Mouse (Mus musculus): ENCODE measurements around the gene Vapb.

DNA sequence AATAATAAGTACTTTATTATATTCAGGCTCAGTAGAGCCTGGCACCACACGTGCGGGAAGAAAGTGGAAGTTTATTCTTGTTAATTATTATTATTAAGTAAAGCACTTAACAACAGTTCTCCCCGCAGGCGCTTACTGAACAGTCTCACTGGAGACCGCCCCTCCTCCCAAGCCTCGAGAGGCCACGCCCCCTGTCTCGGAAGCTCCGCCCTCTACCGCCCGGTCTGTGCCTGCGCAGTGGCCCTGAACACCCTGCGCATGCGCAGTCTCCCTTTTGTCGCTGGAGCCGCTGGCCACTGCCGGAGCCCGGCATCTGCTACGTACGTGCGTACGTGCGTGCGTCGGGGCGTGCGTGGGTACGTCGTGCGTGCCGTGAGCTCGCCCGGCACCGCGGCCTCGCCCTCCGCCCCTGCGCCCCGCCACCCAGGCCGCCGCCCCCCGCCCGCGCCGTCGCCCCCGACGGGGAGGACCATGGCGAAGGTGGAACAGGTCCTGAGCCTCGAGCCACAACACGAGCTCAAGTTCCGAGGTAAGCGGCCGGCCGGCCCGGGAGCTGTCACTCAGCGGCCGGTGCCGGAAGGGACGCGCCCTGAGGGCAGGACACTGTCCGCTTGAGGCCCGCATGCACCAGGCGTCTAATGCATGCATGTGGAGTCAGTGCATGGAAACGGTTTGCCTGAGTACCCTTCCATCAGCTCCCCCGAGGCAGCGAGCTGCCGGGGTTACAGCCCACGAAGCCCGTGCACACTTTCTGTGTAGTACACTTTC is at the start of gene Vapb:
- no peak for TF ChIP-seq POLR2A (IDR thresholded peaks at IDR 0.05; ENCODE audit: borderline replicate concordance, low read depth, low read length)
- no peak for TF ChIP-seq CTCF (IDR thresholded peaks at IDR 0.05; ENCODE audit: low read depth, low read length)
